Mouse (Mus musculus): Measurements from ENCODE around the gene Plekhb2. TPM values are rescaled to one million over a fixed set of nuclear protein-coding genes. Genes with fewer than 3 reads are reported as not detected.

Gene Plekhb2
- total and polyA plus RNA-seq, 3 experiments, result 1.7 to 14.5 (median 13.7) TPM

- Histone ChIP-seq H3K9me3 (replicated peaks) (no peaks in the 10 kb centered on the region), H3K4me3 (ENCODE audit: low read depth, low read length) (no peak overlapping the region), H3K36me3 (replicated peaks) (peaks cover 99% of the 10 kb centered on the region), H3K4me1 (ENCODE audit: insufficient read depth, low read depth, low read length) (no peaks in the 10 kb centered on the region), H3K27me3 (ENCODE audit: insufficient read depth, low read length) (no peaks in the 10 kb centered on the region)
- TF ChIP-seq POLR2AphosphoS5 (IDR thresholded peaks at IDR 0.05; ENCODE audit: insufficient replicate concordance, low read depth, low read length) (no peak), GATA2 (IDR thresholded peaks at IDR 0.05; ENCODE audit: borderline replicate concordance, low read depth, low read length) (no peak), CTCF (IDR thresholded peaks at IDR 0.05; ENCODE audit: low read depth, low read length) (no peak), GATA1 (IDR thresholded peaks at IDR 0.05; ENCODE audit: borderline replicate concordance, low read length) (no peak), TAL1 (conservative IDR thresholded peaks at IDR 0.05; ENCODE audit: low read depth, low read length) (no peak)
- DNase-seq (ENCODE audit: low spot score), result no peak
- no peak for ATAC-seq (ENCODE audit: extremely low read depth, insufficient number of reproducible peaks, low FRiP score, poor library complexity, severe bottlenecking)
These were observed 28.4 kb upstream of the Plekhb2 start for GRCm38 (mm10) chr1:34821411-34821810.

GRCm38 (mm10) chr1:34822003-34822402, 27.8 kb upstream of the Plekhb2 start:
- ATAC-seq (ENCODE audit: extremely low read depth, insufficient number of reproducible peaks, low FRiP score, poor library complexity, severe bottlenecking) (no peak), DNase-seq (ENCODE audit: low spot score) (no peak)
- Histone ChIP-seq H3K9me3 (replicated peaks) (no peaks in the 10 kb centered on the region), H3K27me3 (ENCODE audit: insufficient read depth, low read length) (no peaks in the 10 kb centered on the region), H3K4me1 (ENCODE audit: insufficient read depth, low read depth, low read length) (no peaks in the 10 kb centered on the region), H3K36me3 (replicated peaks) (peaks cover 99% of the 10 kb centered on the region), H3K4me3 (ENCODE audit: low read depth, low read length) (no peak overlapping the region)
- TF ChIP-seq TAL1 (conservative IDR thresholded peaks at IDR 0.05; ENCODE audit: low read depth, low read length) (no peak), CTCF (IDR thresholded peaks at IDR 0.05; ENCODE audit: low read depth, low read length) (no peak), GATA2 (IDR thresholded peaks at IDR 0.05; ENCODE audit: borderline replicate concordance, low read depth, low read length) (no peak), POLR2AphosphoS5 (IDR thresholded peaks at IDR 0.05; ENCODE audit: insufficient replicate concordance, low read depth, low read length) (no peak), GATA1 (IDR thresholded peaks at IDR 0.05; ENCODE audit: borderline replicate concordance, low read length) (no peak)

DNA sequence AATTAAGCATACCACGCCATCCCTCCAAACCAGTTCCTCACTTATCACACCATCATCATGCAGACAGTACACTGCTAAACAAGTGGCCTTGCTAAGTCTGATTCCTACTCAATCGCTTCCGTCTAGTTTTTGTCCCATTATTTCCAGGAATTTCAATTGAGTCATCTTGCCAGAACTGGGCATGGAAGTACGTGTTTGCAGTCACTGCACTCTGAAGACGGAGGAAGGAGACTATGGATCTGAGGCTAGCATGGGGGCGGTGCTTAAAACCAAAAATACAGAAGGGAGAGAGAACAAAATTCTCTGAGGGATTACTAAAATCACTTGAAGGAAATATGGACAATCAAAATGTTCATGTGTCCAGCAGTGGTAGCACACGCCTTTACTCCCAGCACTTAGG, 27.0 kb upstream of the Plekhb2 start:
- Histone ChIP-seq H3K4me1 (ENCODE audit: insufficient read depth, low read depth, low read length) (no peaks in the 10 kb centered on the region), H3K27me3 (ENCODE audit: insufficient read depth, low read length) (no peaks in the 10 kb centered on the region), H3K9me3 (replicated peaks) (no peaks in the 10 kb centered on the region), H3K4me3 (ENCODE audit: low read depth, low read length) (no peak overlapping the region), H3K36me3 (replicated peaks) (peaks cover 99% of the 10 kb centered on the region)
- TF ChIP-seq CTCF (IDR thresholded peaks at IDR 0.05; ENCODE audit: low read depth, low read length) (no peak), TAL1 (conservative IDR thresholded peaks at IDR 0.05; ENCODE audit: low read depth, low read length) (no peak), GATA1 (IDR thresholded peaks at IDR 0.05; ENCODE audit: borderline replicate concordance, low read length) (no peak), POLR2AphosphoS5 (IDR thresholded peaks at IDR 0.05; ENCODE audit: insufficient replicate concordance, low read depth, low read length) (no peak), GATA2 (IDR thresholded peaks at IDR 0.05; ENCODE audit: borderline replicate concordance, low read depth, low read length) (no peak)
- DNase-seq (ENCODE audit: low spot score) (no peak), ATAC-seq (ENCODE audit: extremely low read depth, insufficient number of reproducible peaks, low FRiP score, poor library complexity, severe bottlenecking) (no peak)

DNA sequence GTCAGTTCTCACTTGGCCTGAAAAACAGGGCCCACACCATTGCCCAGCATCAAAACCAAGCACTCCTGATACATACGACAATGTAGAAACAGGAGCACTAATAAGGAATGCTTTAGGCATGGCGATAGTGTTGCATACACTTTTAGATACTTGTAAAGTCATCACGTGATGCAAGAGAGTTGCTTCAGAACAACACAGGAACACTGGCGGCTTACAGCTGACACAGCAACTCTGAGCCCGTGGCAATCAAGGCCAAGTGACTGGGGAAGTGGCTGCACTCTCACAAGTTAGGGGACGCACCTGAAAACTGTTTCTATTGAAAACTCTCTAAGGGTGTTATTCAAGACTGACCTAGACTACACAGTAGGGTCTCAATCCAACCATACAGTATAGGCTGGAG, 26.4 kb upstream of the Plekhb2 start:
- Histone ChIP-seq H3K4me1 (ENCODE audit: insufficient read depth, low read depth, low read length) (peaks cover 3% of the 10 kb centered on the region; the same call in 1 of the 2 replicates), H3K4me3 (ENCODE audit: low read depth, low read length) (no peak overlapping the region), H3K9me3 (replicated peaks) (no peaks in the 10 kb centered on the region), H3K27me3 (ENCODE audit: insufficient read depth, low read length) (no peaks in the 10 kb centered on the region), H3K36me3 (replicated peaks) (peaks cover 99% of the 10 kb centered on the region)
- ATAC-seq (ENCODE audit: extremely low read depth, insufficient number of reproducible peaks, low FRiP score, poor library complexity, severe bottlenecking) (no peak), DNase-seq (ENCODE audit: low spot score) (no peak)
- no peak for TF ChIP-seq POLR2AphosphoS5 (IDR thresholded peaks at IDR 0.05; ENCODE audit: insufficient replicate concordance, low read depth, low read length)
- TF ChIP-seq CTCF (IDR thresholded peaks at IDR 0.05; ENCODE audit: low read depth, low read length), result no peak
- TF ChIP-seq TAL1 (conservative IDR thresholded peaks at IDR 0.05; ENCODE audit: low read depth, low read length), result no peak
- no peak for TF ChIP-seq GATA1 (IDR thresholded peaks at IDR 0.05; ENCODE audit: borderline replicate concordance, low read length)
- TF ChIP-seq GATA2 (IDR thresholded peaks at IDR 0.05; ENCODE audit: borderline replicate concordance, low read depth, low read length), result no peak

- TF ChIP-seq GATA1 (IDR thresholded peaks at IDR 0.05; ENCODE audit: borderline replicate concordance, low read length) (no peak), GATA2 (IDR thresholded peaks at IDR 0.05; ENCODE audit: borderline replicate concordance, low read depth, low read length) (no peak), CTCF (IDR thresholded peaks at IDR 0.05; ENCODE audit: low read depth, low read length) (no peak), TAL1 (conservative IDR thresholded peaks at IDR 0.05; ENCODE audit: low read depth, low read length) (no peak), POLR2AphosphoS5 (IDR thresholded peaks at IDR 0.05; ENCODE audit: insufficient replicate concordance, low read depth, low read length) (no peak)
- no peaks in the 10 kb centered on the region for H3K27me3 ChIP-seq (ENCODE audit: insufficient read depth, low read length)
- H3K36me3 ChIP-seq (replicated peaks), result peaks cover 99% of the 10 kb centered on the region
- no peak for DNase-seq (ENCODE audit: low spot score)
- ATAC-seq (ENCODE audit: extremely low read depth, insufficient number of reproducible peaks, low FRiP score, poor library complexity, severe bottlenecking), result no peak
- no peaks in the 10 kb centered on the region for H3K9me3 ChIP-seq (replicated peaks)
- peaks cover 9% of the 10 kb centered on the region for H3K4me1 ChIP-seq (ENCODE audit: insufficient read depth, low read depth, low read length)
- H3K4me3 ChIP-seq (ENCODE audit: low read depth, low read length), result no peak overlapping the region
These were observed 25.6 kb upstream of the Plekhb2 start for GRCm38 (mm10) chr1:34824208-34824607.

- no peak overlapping the region for H3K4me3 ChIP-seq (ENCODE audit: low read depth, low read length)
- TF ChIP-seq GATA2 (IDR thresholded peaks at IDR 0.05; ENCODE audit: borderline replicate concordance, low read depth, low read length) (no peak), POLR2AphosphoS5 (IDR thresholded peaks at IDR 0.05; ENCODE audit: insufficient replicate concordance, low read depth, low read length) (no peak), CTCF (IDR thresholded peaks at IDR 0.05; ENCODE audit: low read depth, low read length) (no peak), TAL1 (conservative IDR thresholded peaks at IDR 0.05; ENCODE audit: low read depth, low read length) (no peak), GATA1 (IDR thresholded peaks at IDR 0.05; ENCODE audit: borderline replicate concordance, low read length) (no peak)
- no peak for ATAC-seq (ENCODE audit: extremely low read depth, insufficient number of reproducible peaks, low FRiP score, poor library complexity, severe bottlenecking)
- peaks cover 98% of the 10 kb centered on the region for H3K36me3 ChIP-seq (replicated peaks)
- H3K4me1 ChIP-seq (ENCODE audit: insufficient read depth, low read depth, low read length), result peaks cover 13% of the 10 kb centered on the region
- no peak for DNase-seq (ENCODE audit: low spot score)
- H3K27me3 ChIP-seq (ENCODE audit: insufficient read depth, low read length), result no peaks in the 10 kb centered on the region
- no peaks in the 10 kb centered on the region for H3K9me3 ChIP-seq (replicated peaks)
These were observed 23.9 kb upstream of the Plekhb2 start for GRCm38 (mm10) chr1:34825909-34826308.

Measured in G1E (cell line).